Mouse (Mus musculus) mature B cell (primary cell): Measurements from ENCODE around the gene Galk2.

ENCODE experiments used
- in situ Hi-C: fragments of 300-500 bp; cut with MboI; formaldehyde crosslinking; loops from 2 replicates; pipeline ENCODE4 v1.14.3; 2019

Gene Galk2

GRCm38 (mm10) chr2:125941111-125941785 is 82.3 kb downstream of the Galk2 start:
- in situ Hi-C loops: no loop called here

- in situ Hi-C loops: no loop called here
Observed at GRCm38 (mm10) chr2:125943301-125943700, 84.4 kb downstream of the Galk2 start.

GRCm38 (mm10) chr2:125948195-125948594 is 89.3 kb downstream of the Galk2 start:
- in situ Hi-C loops: no loop called here

GRCm38 (mm10) chr2:125968811-125969210 is 109.9 kb downstream of the Galk2 start:
- in situ Hi-C loops: no loop called here

GRCm38 (mm10) chr2:125973207-125973606 is 114.3 kb downstream of the Galk2 start:
- in situ Hi-C loops: no loop called here

GRCm38 (mm10) chr2:125975206-125975605 is 116.3 kb downstream of the Galk2 start:
- in situ Hi-C loops: no loop called here

- in situ Hi-C loops: no loop called here
Observed at GRCm38 (mm10) chr2:125975808-125976345, 117.0 kb downstream of the Galk2 start.

- in situ Hi-C loops: no loop called here
Observed at GRCm38 (mm10) chr2:126002291-126002690, 143.4 kb downstream of the Galk2 start.

- in situ Hi-C loops: no loop called here
Observed at GRCm38 (mm10) chr2:126006088-126006487, 147.2 kb downstream of the Galk2 start.

- in situ Hi-C loops: no loop called here
Observed at GRCm38 (mm10) chr2:126006742-126007141, 147.8 kb downstream of the Galk2 start.

GRCm38 (mm10) chr2:126014989-126015710 is 156.2 kb downstream of the Galk2 start:
- in situ Hi-C loops: no loop called here

GRCm38 (mm10) chr2:126015763-126016473 is 157.0 kb downstream of the Galk2 start:
- in situ Hi-C loops: no loop called here

- in situ Hi-C loops: no loop called here
Observed at GRCm38 (mm10) chr2:126031186-126031900, 172.4 kb downstream of the Galk2 start.

GRCm38 (mm10) chr2:126033114-126033972 is 174.4 kb downstream of the Galk2 start:
- in situ Hi-C loops: no loop called here
